Comparison of ENCODE assay signal across 12 mouse cellular contexts in the genomic region with DNA sequence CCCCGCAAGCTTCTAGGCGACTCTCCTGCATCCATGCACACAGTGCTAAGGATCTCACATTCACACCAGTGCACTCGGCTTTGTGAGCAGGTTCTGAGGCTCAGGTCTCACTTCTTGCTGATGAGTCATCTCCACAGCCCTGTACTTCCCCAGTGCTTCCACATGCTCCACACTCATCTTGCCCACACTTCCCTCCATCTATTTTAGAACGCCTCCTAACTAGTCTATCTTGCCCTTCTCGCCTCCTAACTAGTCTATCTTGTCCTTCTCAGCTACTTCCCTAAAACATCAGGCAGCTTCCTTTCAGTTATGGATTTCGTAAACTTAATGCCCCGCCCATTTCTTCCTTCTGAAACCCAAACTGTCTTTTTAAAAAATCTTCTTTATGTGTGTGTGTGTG. TPM values are rescaled to one million over a fixed set of nuclear protein-coding genes. Genes with fewer than 3 reads are reported as not detected.
A peak's percentile ranks its signal among the peaks of the same experiment; 100 is the strongest.
DNase-seq lines count a peak whose midpoint lies in the region; ATAC-seq and TF ChIP-seq lines count a peak whose summit lies in the region.
"Had no signal": no experiment of that assay in that cellular context is flagged by ENCODE, and none has a peak within 500 bp of the region (broad histone marks: within the 10 kb centered on the region; RNA-seq: fewer than 3 reads in every experiment).

No protein-coding gene starts in this region.

- H3K27me3 ChIP-seq in lung, postnatal 0 days (replicated peaks; ENCODE audit: insufficient read depth, low read length), result no peaks in the 10 kb centered on the region
- H3K27me3 ChIP-seq in cerebellum, adult 2 months (ENCODE audit: control insufficient read depth, insufficient read depth, low read length), result no peaks in the 10 kb centered on the region
- H3K27me3 ChIP-seq: forebrain, embryonic 12.5 days had no signal

- H3K4me1 ChIP-seq in lung, postnatal 0 days (ENCODE audit: insufficient read depth, low read depth, low read length), result no peaks in the 10 kb centered on the region
- H3K4me1 ChIP-seq in lung, adult 2 months (ENCODE audit: control insufficient read depth, insufficient read depth, low read length), result peaks cover 2% of the 10 kb centered on the region
- H3K4me1 ChIP-seq in cerebellum, adult 2 months (ENCODE audit: control insufficient read depth, insufficient read depth, low read length), result no peaks in the 10 kb centered on the region; the same call in 1 of the 2 replicates
- H3K4me1 ChIP-seq: forebrain, embryonic 12.5 days had no signal

- ATAC-seq in lung, postnatal 0 days, result peak; percentile 43; the same call in 1 of the 2 replicates
- peak; percentile 53 for ATAC-seq in inflammation-experienced regulatory T-cells, adult 6 months
- ATAC-seq in monocyte, adult 5-6 weeks (replicated peaks; ENCODE audit: insufficient number of reproducible peaks, low FRiP score, low TSS enrichment, poor library complexity, severe bottlenecking), result peak; percentile 96

- no peak for TF ChIP-seq CTCF in lung, postnatal 0 days (IDR thresholded peaks at IDR 0.05)
- TF ChIP-seq CTCF in lung, adult 2 months (IDR thresholded peaks at IDR 0.05; ENCODE audit: insufficient read depth, low read length), result no peak
- TF ChIP-seq CTCF in cerebellum, adult 2 months (IDR thresholded peaks at IDR 0.05; ENCODE audit: borderline replicate concordance, insufficient read depth, low read depth, low read length), result no peak

- no peaks in the 10 kb centered on the region for H3K36me3 ChIP-seq in lung, postnatal 0 days (ENCODE audit: insufficient read depth, low read length)
- H3K36me3 ChIP-seq: forebrain, embryonic 12.5 days had no signal

- no peak for TF ChIP-seq EP300 in lung, postnatal 0 days (IDR thresholded peaks at IDR 0.05)

- no peak overlapping the region for H3K9ac ChIP-seq in lung, postnatal 0 days (replicated peaks; ENCODE audit: low read depth)
- H3K9ac ChIP-seq: forebrain, embryonic 12.5 days had no signal

- no peak for TF ChIP-seq POLR2A in lung, adult 2 months (IDR thresholded peaks at IDR 0.05; ENCODE audit: borderline replicate concordance, extremely low read depth, low read depth, low read length)
- no peak for TF ChIP-seq POLR2A in cerebellum, adult 2 months (IDR thresholded peaks at IDR 0.05; ENCODE audit: borderline replicate concordance, insufficient read depth, low read length)

- H3K4me2 ChIP-seq in lung, postnatal 0 days (replicated peaks; ENCODE audit: low read depth, low read length), result no peak overlapping the region
- H3K4me2 ChIP-seq: forebrain, embryonic 12.5 days; midbrain, embryonic 11.5 days had no signal

- H3K27ac ChIP-seq in lung, postnatal 0 days (ENCODE audit: low read length), result no peak overlapping the region
- H3K27ac ChIP-seq in cerebellum, adult 2 months (ENCODE audit: insufficient read depth, low read length), result no peak overlapping the region
- H3K27ac ChIP-seq: forebrain, embryonic 12.5 days had no signal

- H3K9me3 ChIP-seq in lung, postnatal 0 days (ENCODE audit: low read length), result no peaks in the 10 kb centered on the region
- H3K9me3 ChIP-seq: forebrain, embryonic 12.5 days had no signal

- no peak overlapping the region for H3K4me3 ChIP-seq in lung, postnatal 0 days (ENCODE audit: low read depth, low read length)
- H3K4me3 ChIP-seq in lung, adult 2 months (replicated peaks; ENCODE audit: extremely low read depth, low read depth, low read length), result no peak overlapping the region
- no peak overlapping the region for H3K4me3 ChIP-seq in cerebellum, adult 2 months (replicated peaks; ENCODE audit: insufficient read depth, low read depth, low read length)
- H3K4me3 ChIP-seq: forebrain, embryonic 12.5 days had no signal

- WGBS in lung, postnatal 0 days, result 69% methylated on average over 7 of the region's 7 CpGs
- WGBS in lung, adult 2 months, result 61% methylated on average over 7 of the region's 7 CpGs
- 91% methylated on average over 7 of the region's 7 CpGs for WGBS in cerebellum, adult 2 months

- DNase-seq in lung, postnatal 0 days (ENCODE audit: low spot score), result peak; percentile 50
- DNase-seq in lung, adult 2 months, result no peak
- peak; percentile 6 for DNase-seq in ZHBTc4 (ENCODE audit: low read depth, low spot score)
- DNase-seq in cerebellum, adult 2 months, result no peak
- no peak for DNase-seq in ovary, postnatal 14 days (ENCODE audit: low spot score)
- DNase-seq: cerebellum, postnatal 10 days; kidney, postnatal 25 days; thymus, adult 2 months had no signal

RNA-seq across cellular contexts. Expression of a gene that starts 13.6 kb away (rescaled TPM):
- polyA plus RNA-seq in lung, postnatal 0 days (2015; fragmentation: Nextera tagmentation; extraction: Ambion mirVana), result 7.3 and 8.7 TPM in 2 replicates
- 11.3 and 20.7 TPM in 2 replicates for polyA plus RNA-seq in lung, adult 2 months (2012; rRNA removed)
- 1 to 10 TPM in 2 of 3 experiments, under 1 TPM in 1; 0.45 to 5.5 (median 3.1) TPM for polyA plus RNA-seq in inflammation-experienced regulatory T-cells, adult 6 months (2017; shearing (Covaris generic))
- total RNA-seq in monocyte, adult 5-6 weeks (2017), result 19.6 to 23.9 TPM (median 23.2 TPM) in 3 replicates
- polyA plus RNA-seq in cerebellum, adult 2 months (2012; rRNA removed), result 3.6 and 5.0 TPM in 2 replicates

Comparison
In these comparisons a context has a peak if more than half of its experiments do, and no peak if none do; other contexts are left out.
1. DNase-seq: peak in lung, postnatal 0 days (single experiment) and ZHBTc4 (single experiment); none in lung, adult 2 months (single experiment), cerebellum, adult 2 months (0 of 2) and ovary, postnatal 14 days (single experiment).
2. ATAC-seq: peak in every context shown above with its lines; median percentile 96 in monocyte, adult 5-6 weeks; 53 in inflammation-experienced regulatory T-cells, adult 6 months; 43 in lung, postnatal 0 days.